Mouse (Mus musculus) kidney, adult 2 months (tissue): ENCODE data around the gene Gle1.

ENCODE experiments used
- CTCF ChIP-seq: fragments of 200-500 bp; conservative IDR thresholded peaks from 2 replicates; pipeline ENCODE4 v1.5.1; 2011; ENCODE audit warnings: low read depth, mild to moderate bottlenecking, control low read depth, low read length, moderate library complexity, mixed read lengths; ENCODE audit not compliant: insufficient read depth, insufficient read length
- POLR2A ChIP-seq: fragments of 200-500 bp; IDR thresholded peaks from one replicate; pipeline ENCODE4 v1.6.1; 2011; ENCODE audit warnings: low read depth, low read length, control low read depth

DNA sequence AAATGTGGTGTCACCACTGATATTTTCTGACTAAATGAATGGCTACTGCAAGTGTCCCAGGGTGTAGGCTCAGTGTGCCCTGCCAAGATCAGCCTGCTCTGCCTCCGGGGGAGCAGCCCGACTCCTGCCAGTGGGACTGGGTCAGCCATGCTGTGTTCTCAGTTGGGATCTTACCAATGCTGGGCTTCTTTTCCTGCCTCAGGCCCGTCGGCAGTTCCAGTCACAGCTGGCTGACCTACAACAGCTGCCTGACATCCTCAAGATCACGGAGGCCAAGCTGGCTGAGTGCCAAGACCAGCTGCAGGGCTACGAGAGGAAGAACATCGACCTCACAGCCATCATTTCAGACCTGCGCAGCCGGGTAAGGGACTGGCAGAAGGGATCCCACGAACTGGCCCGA lies 13.2 kb upstream of the Gle1 start:
- no peak for TF ChIP-seq POLR2A
- TF ChIP-seq CTCF: no peak
